Mouse (Mus musculus) liver, embryonic 14.5 days (tissue): ENCODE measurements around the gene Pds5b. TPM values are rescaled to one million over a fixed set of nuclear protein-coding genes. Genes with fewer than 3 reads are reported as not detected.
"Not testable (repeated sequence)": the region's sequence is repeated elsewhere in the genome, so short reads cannot be mapped to it uniquely, and the experiment has no call there.

Experiments
- ATAC-seq: fragments of 200-750 bp; cut with Nextera tagmentation; 2 replicates; pipeline ENCODE4 v1.8.0; 2017; ENCODE audit warnings: moderate number of reproducible peaks, mild to moderate bottlenecking, moderate library complexity; ENCODE audit not compliant: insufficient read depth
- DNase-seq, 3 experiments: peaks; one replicate each; pipeline ENCODE4 v3.0.0-alpha.2; 2012 to 2013; ENCODE audit warnings: low read depth in 3 of 3, low spot score in 3 of 3
- H3K27ac ChIP-seq: fragments of 300-500 bp; sonication (generic); 2 replicates; pipeline ENCODE4 v1.5.1; 2014; ENCODE audit warnings: moderate library complexity, mild to moderate bottlenecking, control low read depth, inconsistent platforms
- H3K27me3 ChIP-seq: fragments of 300-500 bp; sonication (generic); 2 replicates; pipeline ENCODE4 v1.6.1; 2014; ENCODE audit warnings: mild to moderate bottlenecking, low read length, moderate library complexity; ENCODE audit not compliant: control insufficient read depth, insufficient read depth
- H3K36me3 ChIP-seq: fragments of 300-500 bp; sonication (generic); replicated peaks from 2 replicates; pipeline ENCODE4 v1.6.1; 2014; ENCODE audit warnings: low read depth; ENCODE audit not compliant: control insufficient read depth, insufficient read depth
- H3K4me1 ChIP-seq, 2 experiments: fragments of 200-500 bp in 1 of 2; fragments of 300-500 bp in 1 of 2; sonication (generic) in 1 of 2; replicated peaks; 2 replicates each; pipeline ENCODE4 v1.6.1; 2012 to 2014; ENCODE audit warnings: antibody characterized with exemption in 1 of 2, inconsistent platforms in 1 of 2, low read length in 1 of 2; ENCODE audit not compliant: control insufficient read depth in 2 of 2, insufficient read depth in 2 of 2
- H3K4me2 ChIP-seq: fragments of 300-500 bp; sonication (generic); 2 replicates; pipeline ENCODE4 v1.6.1; 2014; ENCODE audit warnings: low read depth, mild to moderate bottlenecking, control low read depth, moderate library complexity
- H3K4me3 ChIP-seq, 2 experiments: fragments of 200-500 bp in 1 of 2; fragments of 300-500 bp in 1 of 2; sonication (generic) in 1 of 2; 2 replicates each; pipeline ENCODE4 v1.5.1; 2012 to 2014; ENCODE audit warnings: low read depth in 2 of 2, low read length in 2 of 2, mild to moderate bottlenecking in 2 of 2, control low read depth in 1 of 2, inconsistent platforms in 1 of 2, moderate library complexity in 1 of 2; ENCODE audit not compliant: insufficient read depth in 1 of 2
- H3K9ac ChIP-seq: fragments of 300-500 bp; sonication (generic); replicated peaks from 2 replicates; pipeline ENCODE4 v1.6.1; 2014; ENCODE audit warnings: mild to moderate bottlenecking, control low read depth, moderate library complexity
- H3K9me3 ChIP-seq: fragments of 300-500 bp; sonication (generic); 2 replicates; pipeline ENCODE4 v1.6.1; 2016; ENCODE audit warnings: low read length, mixed read lengths; ENCODE audit not compliant: control insufficient read depth
- CTCF ChIP-seq: IDR thresholded peaks from 2 replicates; pipeline ENCODE4 v1.5.1; 2016; ENCODE audit warnings: antibody characterized with exemption, low read depth, control low read depth
- EP300 ChIP-seq: IDR thresholded peaks from 2 replicates; pipeline ENCODE4 v1.6.1; 2016; ENCODE audit warnings: antibody characterized with exemption, low read depth
- WGBS: fragments of 180-500 bp; shearing (Covaris S2); extraction: QIAGEN DNeasy Blood & Tissue Kit; methylation state at CpG from one replicate; pipeline ENCODE4 v1.1.7; 2014; ENCODE audit not compliant: insufficient replicate concordance; 5-methylcytosine and 5-hydroxymethylcytosine counted together
- polyA plus RNA-seq, 2 experiments: library from polyadenylated mRNA; depleted of rRNA in 1 of 2; stranded (reverse) in 1 of 2; unstranded in 1 of 2; fragments of >200 nt; fragmentation: Nextera tagmentation in 1 of 2; extraction: Ambion mirVana in 1 of 2; gene quantifications; 2 replicates each; pipeline versions ENCODE4 v1.2.1 to v1.2.3; 2012 to 2014

The Pds5b gene
- polyA plus RNA-seq, 2 experiments, result 7.0 to 11.0 TPM

DNA sequence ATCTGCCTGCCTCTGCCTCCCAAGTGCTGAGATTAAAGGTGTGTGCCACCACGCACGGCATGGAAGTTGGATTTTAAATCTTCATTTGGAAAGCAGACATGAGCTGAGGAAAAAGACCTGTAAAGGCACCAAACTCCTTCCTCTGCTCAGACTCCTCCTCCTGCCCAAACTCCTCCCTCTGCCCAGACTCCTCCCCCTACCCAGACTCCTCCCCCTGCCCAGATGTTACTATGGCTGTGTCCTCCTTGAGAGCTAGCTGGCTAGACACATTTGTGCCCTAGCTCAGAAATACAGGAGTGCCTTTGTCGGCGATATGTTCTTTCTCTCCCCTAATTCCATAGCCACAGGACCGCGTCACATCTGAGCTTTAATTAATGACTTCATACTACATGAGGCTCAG, 172.4 kb downstream of the Pds5b start:
- no peak for TF ChIP-seq EP300
- TF ChIP-seq CTCF, result no peak
- DNase-seq (no peak), ATAC-seq (no peak)

DNA sequence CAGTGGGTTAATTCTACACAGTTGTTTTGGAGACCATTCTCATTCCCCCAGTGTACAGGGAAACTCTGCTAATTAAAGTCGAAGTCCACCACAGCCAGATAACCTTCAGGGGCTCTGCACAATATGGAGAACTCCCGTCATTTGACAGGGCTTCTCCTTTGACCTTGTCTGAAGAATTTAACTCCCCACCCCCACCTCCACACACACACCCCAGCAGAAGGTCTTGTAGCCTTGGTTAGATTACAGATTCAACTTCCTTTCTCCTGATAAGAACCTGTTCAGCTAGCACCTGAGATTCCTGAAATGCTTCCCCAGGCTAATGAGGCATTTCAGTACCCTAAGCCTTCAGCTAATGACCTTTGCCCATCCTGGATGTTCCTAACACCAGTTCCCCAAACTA, 177.3 kb downstream of the Pds5b start:
- peaks cover 0 to 12% of the 10 kb centered on the region in 2 experiments; a peak in 2 of 4 replicates for H3K4me1 ChIP-seq
- no peaks in the 10 kb centered on the region for H3K36me3 ChIP-seq
- H3K9me3 ChIP-seq, result no peaks in the 10 kb centered on the region
- DNase-seq (no peak), ATAC-seq (no peak)
- WGBS, result 20% methylated on average over 2 of the region's 2 CpGs
- no peak overlapping the region for H3K27ac ChIP-seq
- TF ChIP-seq EP300 (no peak), CTCF (no peak)
- no peak overlapping the region for H3K4me3 ChIP-seq
- H3K9ac ChIP-seq, result no peak overlapping the region
- no peak overlapping the region for H3K4me2 ChIP-seq
- no peaks in the 10 kb centered on the region for H3K27me3 ChIP-seq

More for the DNA sequence above, 172.4 kb downstream of the Pds5b start:
- Histone ChIP-seq H3K36me3 (no peaks in the 10 kb centered on the region), H3K9ac (no peak overlapping the region), H3K4me2 (no peak overlapping the region), H3K4me1 (peaks cover 0 to 5% of the 10 kb centered on the region in 2 experiments; a peak in 1 of 4 replicates), H3K4me3 (no peak overlapping the region), H3K27me3 (no peaks in the 10 kb centered on the region), H3K9me3 (no peaks in the 10 kb centered on the region), H3K27ac (no peak overlapping the region)
- WGBS, result 89% methylated on average over 6 of the region's 6 CpGs

DNA sequence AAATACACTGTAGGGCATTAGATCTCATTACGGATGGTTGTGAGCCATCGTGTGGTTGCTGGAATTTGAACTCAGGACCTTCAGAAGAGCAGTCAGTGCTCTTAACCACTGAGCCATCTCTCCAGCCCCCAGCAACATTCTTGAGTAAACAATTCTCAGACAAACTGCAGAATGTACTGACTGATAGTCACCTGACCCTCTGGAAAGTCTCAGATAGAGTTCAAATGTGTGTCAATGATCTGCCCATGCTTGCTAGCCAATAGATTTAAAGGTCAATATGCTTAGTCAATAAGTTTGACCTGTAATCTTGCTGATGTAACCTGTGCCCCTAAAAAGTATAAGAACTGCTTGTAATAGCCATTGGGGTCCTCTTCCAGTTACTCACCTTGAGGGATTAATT, 178.6 kb downstream of the Pds5b start:
- not testable (repeated sequence) for DNase-seq, H3K36me3 ChIP-seq, H3K9me3 ChIP-seq, H3K27me3 ChIP-seq, H3K4me2 ChIP-seq, H3K9ac ChIP-seq, H3K4me3 ChIP-seq, H3K27ac ChIP-seq
- WGBS, result 78% methylated on average over 2 of the region's 2 CpGs
- peaks cover 0 to 12% of the 10 kb centered on the region in 2 experiments; a peak in 2 of 4 replicates for H3K4me1 ChIP-seq
- peak; percentile 27; the same call in 1 of the 2 replicates for ATAC-seq

DNA sequence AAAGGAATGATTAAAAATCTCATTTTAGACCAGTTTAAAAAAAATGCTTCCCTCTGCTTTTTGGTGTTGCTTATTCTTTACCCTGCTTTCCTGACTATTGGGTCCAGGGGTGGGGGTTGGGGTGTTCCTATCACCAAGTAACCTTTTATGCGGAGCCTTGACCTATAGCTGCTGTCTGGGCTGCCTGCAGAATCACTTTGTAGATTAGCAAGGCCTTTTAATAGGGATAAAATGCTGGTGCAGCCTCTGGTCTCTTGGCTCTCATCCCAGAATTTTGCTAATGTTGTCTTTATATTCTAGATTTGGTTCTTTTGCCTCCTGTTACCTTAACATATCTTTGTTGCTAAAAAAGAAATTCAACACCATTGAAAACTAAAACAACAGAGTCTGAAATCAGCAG, 181.0 kb downstream of the Pds5b start:
- Histone ChIP-seq H3K9ac (no peak overlapping the region), H3K4me2 (no peak overlapping the region), H3K27me3 (no peaks in the 10 kb centered on the region), H3K36me3 (no peaks in the 10 kb centered on the region), H3K4me3 (no peak overlapping the region), H3K9me3 (no peaks in the 10 kb centered on the region), H3K27ac (no peak overlapping the region), H3K4me1 (peaks cover 0 to 12% of the 10 kb centered on the region in 2 experiments; a peak in 2 of 4 replicates)
- TF ChIP-seq CTCF, result no peak
- TF ChIP-seq EP300, result no peak
- WGBS, result 50% methylated on average over 1 of the region's 1 CpGs
- DNase-seq (no peak), ATAC-seq (no peak)

DNA sequence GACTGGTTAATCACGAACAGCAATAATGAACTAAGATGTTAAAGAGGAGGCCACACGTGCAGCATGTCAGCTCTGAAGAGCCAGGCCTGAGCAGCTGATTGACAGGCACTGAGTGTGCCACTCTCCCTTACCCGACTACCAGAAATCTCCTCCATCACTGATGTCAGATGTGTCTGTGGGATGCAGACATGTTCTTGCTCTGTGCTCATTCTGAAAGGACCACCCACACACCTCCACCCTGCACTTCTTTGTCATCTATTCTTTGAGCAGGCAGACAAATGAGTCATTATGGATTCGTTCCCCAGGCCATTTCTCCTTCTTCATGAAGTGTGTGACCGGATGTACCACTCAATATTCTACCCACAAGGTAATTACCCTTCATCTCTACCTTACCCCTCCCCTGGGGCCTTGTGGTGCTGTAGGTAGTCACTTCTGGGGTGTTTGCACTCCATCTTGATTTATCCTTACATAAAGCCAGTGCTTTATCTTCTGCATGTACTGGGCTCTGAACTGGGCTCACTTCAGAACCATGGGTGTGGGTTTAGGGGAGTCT, 186.2 kb downstream of the Pds5b start:
- H3K4me3 ChIP-seq, result no peak overlapping the region
- whole genome bisulfite sequencing, result 58% methylated on average over 5 of the region's 5 CpGs
- H3K36me3 ChIP-seq, result no peaks in the 10 kb centered on the region
- H3K9me3 ChIP-seq, result no peaks in the 10 kb centered on the region
- no peaks in the 10 kb centered on the region for H3K27me3 ChIP-seq
- no peaks in the 10 kb centered on the region for H3K4me1 ChIP-seq
- ATAC-seq (no peak), DNase-seq (no peak)
- no peak overlapping the region for H3K27ac ChIP-seq
- H3K4me2 ChIP-seq, result no peak overlapping the region
- no peak overlapping the region for H3K9ac ChIP-seq
- TF ChIP-seq EP300, result no peak
- TF ChIP-seq CTCF, result no peak

Other genes with a start within 250 kb of the Pds5b start
- gene Zar1l, start 155.6 kb upstream of the Pds5b start, polyA plus RNA-seq (2012; rRNA removed), result not detected in 2 replicates
- not detected in 2 replicates for gene Zar1l, start 155.6 kb upstream of the Pds5b start, polyA plus RNA-seq (2014; fragmentation: Nextera tagmentation; extraction: Ambion mirVana)
- 9.6 and 17.3 TPM in 2 replicates for gene Brca2, start 151.1 kb upstream of the Pds5b start, polyA plus RNA-seq (2012; rRNA removed)
- gene Brca2, start 151.1 kb upstream of the Pds5b start, polyA plus RNA-seq (2014; fragmentation: Nextera tagmentation; extraction: Ambion mirVana), result 13.0 and 16.7 TPM in 2 replicates
- gene N4bp2l1, start 76.6 kb upstream of the Pds5b start, polyA plus RNA-seq (2012; rRNA removed), result 7.3 and 8.4 TPM in 2 replicates
- gene N4bp2l1, start 76.6 kb upstream of the Pds5b start, polyA plus RNA-seq (2014; fragmentation: Nextera tagmentation; extraction: Ambion mirVana), result 8.3 and 9.4 TPM in 2 replicates
- gene N4bp2l2, start 7.6 kb upstream of the Pds5b start, polyA plus RNA-seq (2012; rRNA removed), result 6.3 and 12.3 TPM in 2 replicates
- 21.8 and 25.1 TPM in 2 replicates for gene N4bp2l2, start 7.6 kb upstream of the Pds5b start, polyA plus RNA-seq (2014; fragmentation: Nextera tagmentation; extraction: Ambion mirVana)